Mouse (Mus musculus): ENCODE results near the gene Olfr305.
"Not testable (repeated sequence)": the region's sequence is repeated elsewhere in the genome, so short reads cannot be mapped to it uniquely, and the experiment has no call there.

The Olfr305 gene

GRCm38 (mm10) chr7:86366828-86367227, at the start of gene Olfr305:
Gene Olfr305, minus strand, starts transcription at chr7:86366928.
- DNase-seq, result no peak

- DNase-seq, result no peak
These were observed 36.8 kb upstream of the Olfr305 start, which contains the start of gene Olfr301 for GRCm38 (mm10) chr7:86403546-86403945. Gene Olfr301, plus strand, starts transcription at chr7:86403846.

- DNase-seq, result no peak
These were observed 31.0 kb upstream of the Olfr305 start, which contains the start of gene Olfr303 for GRCm38 (mm10) chr7:86397689-86398088. Gene Olfr303, minus strand, starts transcription at chr7:86397789.

GRCm38 (mm10) chr7:86386558-86386957, 19.8 kb upstream of the Olfr305 start, which contains the start of gene Olfr304:
Gene Olfr304, minus strand, starts transcription at chr7:86386658.
- DNase-seq, result no peak

GRCm38 (mm10) chr7:86385769-86386168, 19.0 kb upstream of the Olfr305 start:
- no peak for DNase-seq

- DNase-seq, result not testable (repeated sequence)
These were observed 20.4 kb downstream of the Olfr305 start for GRCm38 (mm10) chr7:86346296-86346695.

GRCm38 (mm10) chr7:86344253-86344652, 22.5 kb downstream of the Olfr305 start:
- DNase-seq, result no peak

- no peak for DNase-seq
These were observed 23.7 kb downstream of the Olfr305 start for GRCm38 (mm10) chr7:86342881-86343565.

- no peak for DNase-seq
These were observed 29.2 kb downstream of the Olfr305 start, which contains the start of gene Olfr307 for GRCm38 (mm10) chr7:86337486-86337885. Gene Olfr307, minus strand, starts transcription at chr7:86337586.

GRCm38 (mm10) chr7:86325530-86325929, 41.2 kb downstream of the Olfr305 start, which contains the start of gene Olfr308:
Gene Olfr308, minus strand, starts transcription at chr7:86325630.
- DNase-seq, result no peak

GRCm38 (mm10) chr7:86321323-86321722, 45.4 kb downstream of the Olfr305 start:
- no peak for DNase-seq

- DNase-seq, result no peak
These were observed 53.1 kb downstream of the Olfr305 start, which contains the start of gene Olfr309 for GRCm38 (mm10) chr7:86313608-86314007. Gene Olfr309, minus strand, starts transcription at chr7:86313708.
